Mouse (Mus musculus) olfactory bulb, adult 2 months (tissue): ENCODE measurements around the gene Mcl1. TPM values are rescaled to one million over a fixed set of nuclear protein-coding genes. Genes with fewer than 3 reads are reported as not detected.
"Not testable (repeated sequence)": the region's sequence is repeated elsewhere in the genome, so short reads cannot be mapped to it uniquely, and the experiment has no call there.

Source experiments
- H3K27ac ChIP-seq: fragments of 200-500 bp; 2 replicates; pipeline ENCODE4 v1.5.1; 2012; ENCODE audit warnings: low read depth, low read length; ENCODE audit not compliant: insufficient read depth
- H3K4me1 ChIP-seq: fragments of 200-500 bp; 2 replicates; pipeline ENCODE4 v1.6.1; 2012; ENCODE audit warnings: low read length; ENCODE audit not compliant: control insufficient read depth, insufficient read depth
- H3K4me3 ChIP-seq: fragments of 200-500 bp; 2 replicates; pipeline ENCODE4 v1.5.1; 2012; ENCODE audit warnings: mild to moderate bottlenecking, low read depth, low read length, moderate library complexity; ENCODE audit not compliant: insufficient read depth
- CTCF ChIP-seq: fragments of 200-500 bp; IDR thresholded peaks from 2 replicates; pipeline ENCODE4 v1.5.1; 2012; ENCODE audit warnings: low read depth, mild to moderate bottlenecking, low read length, moderate library complexity; ENCODE audit not compliant: insufficient read depth
- POLR2A ChIP-seq: fragments of 200-500 bp; IDR thresholded peaks from 2 replicates; pipeline ENCODE4 v1.6.1; 2012; ENCODE audit warnings: mild to moderate bottlenecking, low read depth, low read length, moderate library complexity; ENCODE audit not compliant: insufficient read depth
- WGBS: fragments of 180-500 bp; shearing (Covaris S2); methylation state at CpG from one replicate; pipeline ENCODE4 v1.1.7; 2018; 5-methylcytosine and 5-hydroxymethylcytosine counted together
- polyA plus RNA-seq: library from polyadenylated mRNA; stranded (reverse); fragments of >200 nt; gene quantifications from 2 replicates; pipeline ENCODE4 v1.2.4, GENCODE M21; 2012; ENCODE audit warnings: low replicate concordance; ENCODE audit not compliant: missing spikeins, insufficient read depth, insufficient read length

Gene Mcl1
- polyA plus RNA-seq, 1 experiment = 245 TPM

- no peaks in the 10 kb centered on the region for H3K4me1 ChIP-seq
- TF ChIP-seq POLR2A (no peak), CTCF (no peak)
- H3K4me3 ChIP-seq = no peak overlapping the region
- no peak overlapping the region for H3K27ac ChIP-seq
- 69% methylated on average over 10 of the region's 10 CpGs for WGBS
Observed at GRCm38 (mm10) chr3:95645313-95646235, 13.0 kb upstream of the Mcl1 start.

- H3K27ac ChIP-seq = no peak overlapping the region
- H3K4me1 ChIP-seq = peaks cover 7% of the 10 kb centered on the region; the same call in 1 of the 2 replicates
- 92% methylated on average over 5 of the region's 5 CpGs for WGBS
- TF ChIP-seq POLR2A = no peak
- no peak for TF ChIP-seq CTCF
- H3K4me3 ChIP-seq = no peak overlapping the region
Observed at GRCm38 (mm10) chr3:95648016-95648415, 10.6 kb upstream of the Mcl1 start.

- Histone ChIP-seq H3K27ac (no peak overlapping the region), H3K4me3 (no peak overlapping the region), H3K4me1 (peaks cover 7% of the 10 kb centered on the region; the same call in 1 of the 2 replicates)
- WGBS = 58% methylated on average over 6 of the region's 6 CpGs
- TF ChIP-seq POLR2A (no peak), CTCF (no peak)
Observed at GRCm38 (mm10) chr3:95650276-95651032, 8.1 kb upstream of the Mcl1 start.

- no peak for TF ChIP-seq POLR2A
- TF ChIP-seq CTCF = no peak
- H3K4me3 ChIP-seq = no peak overlapping the region
- no peak overlapping the region for H3K27ac ChIP-seq
- peaks cover 7% of the 10 kb centered on the region; the same call in 1 of the 2 replicates for H3K4me1 ChIP-seq
- 91% methylated on average over 3 of the region's 3 CpGs for WGBS
Observed at GRCm38 (mm10) chr3:95651033-95651373, 7.6 kb upstream of the Mcl1 start.

GRCm38 (mm10) chr3:95651391-95652203, 7.0 kb upstream of the Mcl1 start:
- TF ChIP-seq POLR2A = no peak
- no peak for TF ChIP-seq CTCF
- H3K4me3 ChIP-seq = no peak overlapping the region
- no peak overlapping the region for H3K27ac ChIP-seq
- WGBS = 90% methylated on average over 16 of the region's 16 CpGs
- H3K4me1 ChIP-seq = peaks cover 7% of the 10 kb centered on the region; the same call in 1 of the 2 replicates

GRCm38 (mm10) chr3:95652204-95652811, 6.3 kb upstream of the Mcl1 start:
- no peak overlapping the region for H3K27ac ChIP-seq
- H3K4me3 ChIP-seq = no peak overlapping the region
- WGBS = 63% methylated on average over 7 of the region's 7 CpGs
- peaks cover 7% of the 10 kb centered on the region; the same call in 1 of the 2 replicates for H3K4me1 ChIP-seq
- TF ChIP-seq CTCF (no peak), POLR2A (no peak)

GRCm38 (mm10) chr3:95652871-95653270, 5.7 kb upstream of the Mcl1 start:
- 48% methylated on average over 6 of the region's 6 CpGs for WGBS
- TF ChIP-seq POLR2A (no peak), CTCF (no peak)
- no peak overlapping the region for H3K27ac ChIP-seq

GRCm38 (mm10) chr3:95653473-95654034, 5.0 kb upstream of the Mcl1 start:
- 31% methylated on average over 11 of the region's 11 CpGs for WGBS
- Histone ChIP-seq H3K4me1 (peaks cover 7% of the 10 kb centered on the region; the same call in 1 of the 2 replicates), H3K4me3 (no peak overlapping the region), H3K27ac (no peak overlapping the region)
- TF ChIP-seq POLR2A (no peak), CTCF (no peak)

More at GRCm38 (mm10) chr3:95652871-95653270, 5.7 kb upstream of the Mcl1 start:
- Histone ChIP-seq H3K4me1 (peaks cover 7% of the 10 kb centered on the region; the same call in 1 of the 2 replicates), H3K4me3 (no peak overlapping the region)

- WGBS = 96% methylated on average over 3 of the region's 3 CpGs
- H3K27ac ChIP-seq = not testable (repeated sequence)
Observed at GRCm38 (mm10) chr3:95654371-95654770, 4.2 kb upstream of the Mcl1 start.

More at GRCm38 (mm10) chr3:95654371-95654770, 4.2 kb upstream of the Mcl1 start:
- not testable (repeated sequence) for H3K4me3 ChIP-seq, H3K4me1 ChIP-seq
